Mouse (Mus musculus) cerebellum, postnatal 4 days (tissue): ENCODE data around the gene Med12.
"Not testable (repeated sequence)": the region's sequence is repeated elsewhere in the genome, so short reads cannot be mapped to it uniquely, and the experiment has no call there.

Source experiments
- DNase-seq, 2 experiments: peaks; one replicate each; pipeline ENCODE4 v3.0.0; 2022; ENCODE audit warnings: low spot score in 2 of 2, mixed read lengths in 1 of 2

The Med12 gene

DNA sequence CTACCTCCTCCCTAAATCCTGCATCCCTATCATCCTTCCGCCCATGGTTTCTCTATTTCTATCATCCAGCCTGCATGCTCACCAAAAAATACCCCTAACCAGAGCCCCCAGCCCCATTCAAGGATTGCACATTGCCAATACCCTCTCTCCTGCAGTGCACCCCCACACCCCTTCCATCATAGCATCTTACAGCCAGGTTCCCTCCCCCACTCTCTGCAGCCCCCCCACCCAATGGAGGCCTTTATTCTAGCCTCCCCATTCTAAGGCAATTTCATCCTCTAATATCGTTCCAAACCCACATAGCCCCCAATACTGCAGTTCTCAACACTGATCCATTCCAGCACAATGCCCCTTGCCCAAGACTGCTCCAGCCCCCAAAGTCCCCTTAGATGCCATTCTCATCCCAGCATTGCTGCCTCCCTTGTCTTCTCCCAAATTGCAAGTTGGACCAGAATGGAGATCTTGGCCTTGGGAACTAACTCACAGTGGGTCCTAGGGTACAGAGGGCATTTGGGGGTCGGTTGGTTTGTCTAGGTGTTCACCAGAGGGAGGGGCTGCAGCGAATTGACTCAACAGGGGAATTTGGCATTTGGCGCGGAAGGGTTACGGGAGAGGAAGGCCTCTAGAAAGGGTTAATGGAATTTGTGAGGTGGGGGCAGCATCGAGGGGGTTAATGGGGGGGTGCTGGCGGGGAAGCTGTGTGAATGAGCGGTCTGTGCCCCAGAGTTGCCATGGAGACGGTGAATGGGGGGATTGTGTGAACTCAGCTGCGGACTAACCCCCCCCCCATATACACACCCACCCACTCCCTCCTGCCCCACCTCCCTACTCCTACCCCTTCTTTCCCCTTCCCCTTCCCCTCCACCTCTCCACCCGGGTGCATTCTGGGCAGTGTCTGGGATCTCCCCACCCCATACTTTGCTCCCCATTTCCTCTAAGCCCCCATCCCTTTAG, 25.9 kb downstream of the Med12 start:
- DNase-seq, result peak in 1 of 2 experiments; percentile 34

DNA sequence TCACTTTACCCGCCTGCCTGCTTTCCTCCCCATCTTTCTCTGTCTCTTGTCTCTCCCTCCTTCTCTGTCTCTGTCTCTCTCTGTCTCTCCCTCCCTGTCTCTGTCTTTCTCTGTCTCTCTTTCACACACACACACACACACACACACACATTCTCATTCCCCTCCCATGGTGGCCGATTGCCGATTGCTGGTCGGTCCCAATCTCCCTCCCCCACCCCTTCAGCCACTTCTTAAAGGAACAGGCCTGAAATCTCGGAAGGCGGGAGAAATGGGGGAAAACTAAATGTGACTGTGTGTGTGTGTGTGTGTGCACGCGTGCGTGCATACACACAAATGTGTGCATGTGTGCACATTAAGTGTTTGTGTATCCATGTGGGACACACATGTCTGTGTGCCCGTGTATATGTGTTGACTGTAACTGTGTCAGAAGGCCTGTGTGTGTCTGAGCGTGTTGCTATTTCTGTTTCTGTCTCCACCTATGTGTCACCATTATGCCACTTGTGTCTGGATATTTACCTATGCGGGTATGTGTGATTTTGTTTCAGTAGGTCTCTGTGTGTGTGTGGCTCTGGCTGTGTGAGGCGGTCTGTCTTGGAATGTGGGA, 26.7 kb downstream of the Med12 start:
- no peak for DNase-seq

DNA sequence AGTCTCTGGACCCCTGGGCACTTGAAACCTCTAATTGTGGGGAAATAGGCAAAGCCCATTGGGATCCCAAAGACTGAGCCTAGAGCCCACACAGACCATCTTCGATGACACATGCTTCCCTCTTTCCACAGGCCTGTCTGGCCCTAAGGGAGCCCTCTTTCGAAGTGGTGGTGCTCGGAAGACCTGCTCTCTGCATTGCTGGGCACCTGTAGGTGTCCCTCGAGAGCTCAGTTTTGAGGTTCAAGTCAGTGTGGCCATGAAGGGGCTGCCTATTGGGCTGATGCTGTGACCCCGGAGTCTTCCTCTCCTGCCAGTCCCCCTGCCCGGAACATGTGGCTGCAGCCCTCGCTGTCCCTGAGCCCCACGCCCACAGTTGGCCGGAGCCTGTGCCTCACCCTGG, 27.8 kb downstream of the Med12 start:
- no peak for DNase-seq

DNA sequence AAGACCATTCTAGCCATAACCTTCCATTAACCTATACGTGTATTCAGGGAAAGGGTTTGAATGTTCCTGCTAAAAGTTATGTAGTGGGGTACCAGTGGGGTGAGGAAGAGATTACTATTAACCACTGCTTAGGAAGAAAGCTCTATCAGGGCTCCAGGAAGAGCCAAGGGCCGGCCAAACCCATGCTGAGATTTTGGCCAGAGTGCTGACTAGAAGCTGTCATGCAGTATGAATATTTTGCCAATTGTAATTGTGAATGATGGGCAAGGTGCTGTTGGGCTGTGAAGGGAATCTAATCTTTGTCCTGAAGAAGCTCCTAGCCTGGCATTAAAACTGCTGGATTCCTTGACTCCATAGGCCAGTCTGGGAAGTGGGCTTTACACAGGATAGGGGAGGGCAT, 30.8 kb downstream of the Med12 start:
- no peak for DNase-seq

DNA sequence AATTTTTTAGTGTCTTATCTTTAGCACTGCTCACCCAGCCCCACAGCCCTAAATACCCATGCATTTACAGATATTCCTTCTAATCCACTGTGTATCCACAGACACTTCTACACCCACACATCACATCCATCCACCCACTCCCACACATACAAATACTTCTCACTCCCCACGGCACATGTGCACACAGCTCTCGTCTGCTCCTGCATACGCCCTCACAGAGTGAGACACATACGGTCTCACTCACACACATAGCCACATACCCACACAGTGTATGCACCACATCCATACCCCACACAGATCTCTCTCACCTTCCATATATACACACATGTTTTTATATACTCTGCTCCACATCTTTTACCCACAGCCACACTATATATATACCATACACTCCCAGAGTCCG, 35.5 kb downstream of the Med12 start:
- no peak for DNase-seq

DNA sequence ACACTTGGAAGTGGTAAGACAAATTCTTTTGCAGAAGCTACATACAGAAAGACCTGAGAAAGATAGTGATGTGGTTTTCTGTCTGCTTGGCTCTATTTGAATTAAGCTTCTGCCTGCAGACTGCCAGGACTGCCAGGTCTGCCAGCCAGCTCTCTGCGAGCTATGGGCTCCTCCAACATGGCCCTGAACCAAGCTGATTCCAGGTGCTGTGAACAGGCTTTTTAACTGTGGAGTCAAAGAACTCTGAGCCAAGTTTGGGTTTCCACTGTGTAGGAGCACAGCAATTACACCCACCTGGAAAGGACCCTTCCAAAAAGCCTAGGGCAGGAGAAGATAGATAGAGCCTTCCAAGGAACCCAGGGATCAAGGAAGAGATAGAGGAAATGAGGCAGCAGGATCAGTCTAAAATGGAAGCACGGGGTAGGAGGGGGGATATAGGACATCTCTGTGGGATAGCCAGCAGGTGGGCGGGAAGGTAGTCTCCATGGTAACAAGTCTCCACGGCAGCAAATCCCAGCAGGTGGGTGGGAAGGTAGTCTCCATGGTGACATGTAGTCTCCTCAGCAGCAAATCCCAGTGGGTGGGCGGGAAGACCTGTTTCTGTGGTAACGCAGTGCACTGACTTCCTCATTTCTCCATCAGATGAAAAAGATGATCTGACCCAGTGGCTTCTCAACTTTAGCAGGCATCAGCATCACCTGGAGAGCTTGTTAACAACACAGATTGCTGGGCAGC, 40.0 kb downstream of the Med12 start:
- no peak for DNase-seq

DNA sequence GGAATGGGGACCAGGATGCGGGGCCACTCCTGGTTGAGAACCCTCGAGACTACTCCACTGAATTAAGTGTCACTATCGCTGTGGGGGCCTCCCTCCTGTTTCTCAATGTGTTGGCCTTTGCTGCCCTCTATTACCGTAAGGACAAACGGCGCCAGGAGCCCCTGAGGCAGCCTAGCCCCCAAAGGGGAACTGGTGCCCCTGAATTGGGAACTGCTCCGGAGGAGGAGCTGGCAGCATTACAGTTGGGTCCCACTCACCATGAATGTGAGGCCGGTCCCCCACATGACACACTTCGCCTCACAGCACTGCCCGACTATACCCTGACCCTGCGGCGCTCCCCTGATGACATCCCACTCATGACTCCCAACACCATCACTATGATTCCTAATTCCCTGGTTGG, 45.9 kb downstream of the Med12 start:
- no peak for DNase-seq

DNA sequence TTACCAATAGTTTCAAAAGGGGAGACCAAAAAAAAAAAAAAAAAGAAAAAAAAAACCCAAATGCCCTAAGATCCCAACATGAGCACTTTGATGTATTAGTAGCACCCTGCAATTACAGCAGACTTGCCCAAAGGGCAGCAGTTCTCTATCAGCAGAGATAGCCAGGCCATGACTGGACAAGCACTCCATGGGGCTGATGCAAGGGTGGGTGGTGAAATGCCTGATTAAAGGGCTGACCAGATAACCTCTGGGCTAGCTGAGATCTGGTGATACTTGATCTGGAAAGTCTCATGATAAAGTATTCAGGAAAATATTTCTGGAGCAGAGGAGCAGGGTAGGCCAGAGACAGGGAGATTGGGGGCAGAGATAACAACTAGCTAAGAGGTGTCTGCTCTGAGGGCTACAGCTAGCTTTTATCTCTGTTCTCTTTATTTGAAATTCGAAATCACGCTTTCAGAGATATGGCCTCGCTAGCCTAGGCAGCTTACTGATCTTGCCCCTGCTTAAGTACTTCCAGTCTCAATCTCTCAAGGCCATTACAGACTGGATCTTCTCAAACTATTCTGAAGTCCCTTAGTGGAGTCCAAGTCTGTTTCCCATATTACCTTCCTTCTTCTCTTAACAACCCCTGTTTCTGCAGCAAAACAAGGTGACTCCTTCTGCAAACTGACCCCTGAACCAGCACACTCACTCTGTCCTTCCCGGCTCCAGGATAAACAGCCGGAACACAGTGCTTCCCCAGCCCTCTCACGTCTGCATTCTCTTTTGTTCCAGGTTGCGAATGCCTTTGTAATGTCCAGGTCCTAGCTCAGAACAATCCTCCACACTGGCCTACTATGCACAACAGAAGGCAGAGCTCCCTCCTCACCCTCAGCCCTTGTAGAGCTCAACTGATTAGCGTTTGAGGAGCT, 52.4 kb downstream of the Med12 start:
- no peak for DNase-seq

DNA sequence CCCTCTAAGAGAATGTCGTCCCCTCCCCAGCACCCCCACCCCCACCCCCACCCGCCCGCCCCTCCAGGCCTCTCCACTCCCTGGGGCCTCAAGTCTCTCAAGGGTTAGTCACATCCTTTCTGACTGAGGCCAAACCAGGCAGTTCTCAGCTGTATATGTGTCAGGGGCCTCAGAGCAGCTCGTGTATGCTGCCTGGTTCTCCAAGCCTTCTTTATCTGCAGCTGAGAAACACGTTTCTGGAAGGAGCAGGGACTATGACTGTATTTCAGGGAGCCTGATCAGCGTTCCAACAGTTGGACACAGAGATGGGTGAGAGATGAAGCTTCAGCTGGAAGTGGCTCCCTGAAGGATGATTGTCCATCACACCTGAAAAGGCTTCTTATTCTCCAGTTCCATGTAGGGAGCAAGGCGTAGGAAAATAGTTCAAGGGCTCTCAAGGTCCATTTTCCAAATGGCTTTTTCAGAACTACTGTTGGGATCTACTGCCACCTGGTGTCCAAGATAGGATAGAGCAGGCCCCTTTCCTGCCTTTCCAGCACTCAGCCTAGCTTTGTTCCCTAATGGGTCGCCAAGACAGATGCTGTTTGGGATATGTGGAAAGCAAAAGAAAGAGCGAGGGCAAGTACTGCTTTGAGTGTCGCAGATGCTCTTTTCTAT, 55.7 kb downstream of the Med12 start:
- DNase-seq, result peak in 1 of 2 experiments; percentile 70

DNA sequence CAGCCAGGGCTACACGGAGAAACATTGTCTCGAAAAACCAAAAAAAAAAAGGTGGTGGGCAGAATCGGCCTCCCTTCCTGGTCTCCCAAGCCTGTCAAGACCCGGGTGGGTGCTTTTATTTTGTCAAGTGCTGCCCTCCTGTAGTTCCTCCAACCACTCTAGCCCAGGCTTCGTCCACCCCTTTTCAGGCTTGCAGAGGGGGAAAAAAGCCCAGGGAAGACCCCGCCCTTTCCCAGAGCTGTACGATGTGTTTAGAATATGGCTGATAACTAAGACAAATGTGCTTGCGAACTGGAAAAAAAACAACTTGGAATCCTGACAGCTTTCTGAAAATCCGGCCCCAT, 58.2 kb downstream of the Med12 start:
- no peak for DNase-seq

DNA sequence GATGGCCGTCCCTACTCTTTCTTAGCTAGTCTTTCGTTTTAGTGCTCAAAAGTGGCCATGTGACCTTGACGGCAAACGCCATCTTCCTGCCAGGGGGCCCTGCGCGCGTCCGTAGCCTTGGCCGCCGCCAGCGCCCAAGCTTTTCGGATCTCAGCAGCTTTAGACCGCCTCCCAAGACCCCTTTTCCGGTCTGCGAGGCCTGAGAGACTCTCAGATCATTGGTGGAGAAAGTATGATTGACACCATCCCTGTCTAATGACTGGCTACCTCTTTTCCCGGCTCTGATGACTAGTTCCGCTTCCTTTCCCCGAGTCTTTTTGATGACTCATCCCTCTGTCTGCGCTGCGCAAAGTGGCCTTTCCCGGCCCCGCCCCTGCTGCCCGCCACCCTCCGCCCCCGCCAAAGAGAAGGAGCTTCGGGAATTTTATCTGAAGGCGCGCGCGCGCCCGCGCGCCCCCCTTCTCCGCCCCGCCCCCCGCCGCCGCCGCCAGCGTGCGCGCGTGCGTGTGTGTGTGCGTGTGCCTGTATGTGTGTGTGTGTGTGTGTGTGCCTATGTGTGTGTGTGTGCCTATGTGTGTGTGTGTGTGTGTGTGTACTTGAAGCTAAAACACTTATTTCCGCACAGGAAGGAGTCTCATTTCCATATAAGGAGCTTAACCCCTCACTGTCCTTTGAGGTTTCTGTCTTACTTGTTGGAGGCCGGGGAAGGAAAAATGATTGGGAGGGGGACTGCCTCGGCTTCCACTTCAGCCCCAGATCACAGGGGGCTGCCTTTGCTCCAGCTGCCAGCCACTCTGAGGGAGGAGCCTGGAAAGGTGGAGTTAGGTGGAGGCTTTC, 58.8 kb downstream of the Med12 start:
- DNase-seq, result peak; percentile 53 to 80

DNA sequence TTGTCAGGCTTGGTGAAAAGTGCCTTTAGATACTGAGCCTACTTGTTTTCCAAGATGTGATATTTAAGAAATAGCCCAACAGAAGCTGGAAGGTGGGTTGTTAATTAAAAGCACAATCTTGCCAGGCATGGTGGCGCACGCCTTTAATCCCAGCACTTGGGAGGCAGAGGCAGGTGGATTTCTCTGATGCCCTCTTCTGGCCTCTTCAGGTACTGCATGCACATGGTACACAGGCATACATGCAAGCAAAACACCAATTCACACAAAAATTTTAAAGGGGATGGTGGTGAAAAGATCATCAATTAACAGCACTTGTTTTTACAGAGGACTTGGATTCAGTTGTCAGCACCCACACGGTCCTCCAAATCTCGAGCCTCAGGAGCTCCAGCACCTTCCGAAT, 60.8 kb downstream of the Med12 start:
- DNase-seq, result no peak

DNA sequence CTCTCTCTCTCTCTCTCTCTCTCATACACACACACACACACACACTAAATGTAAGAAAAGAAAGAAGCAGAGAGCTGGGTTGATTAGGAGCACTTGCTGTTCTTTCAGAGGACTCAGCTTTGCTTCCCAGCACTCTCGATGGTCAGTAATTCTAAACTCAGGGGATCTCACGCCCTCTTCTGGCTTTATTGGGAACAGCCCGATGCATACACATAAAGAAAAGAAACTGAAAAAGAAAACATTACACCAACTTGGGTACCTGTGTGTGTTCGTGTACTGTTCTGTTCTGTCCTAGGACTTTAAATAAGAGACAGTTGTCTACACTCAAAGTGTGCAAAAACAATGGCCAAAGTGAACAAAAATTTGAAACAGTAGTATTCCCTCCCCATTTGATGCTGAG, 64.8 kb downstream of the Med12 start:
- DNase-seq, result no peak

DNA sequence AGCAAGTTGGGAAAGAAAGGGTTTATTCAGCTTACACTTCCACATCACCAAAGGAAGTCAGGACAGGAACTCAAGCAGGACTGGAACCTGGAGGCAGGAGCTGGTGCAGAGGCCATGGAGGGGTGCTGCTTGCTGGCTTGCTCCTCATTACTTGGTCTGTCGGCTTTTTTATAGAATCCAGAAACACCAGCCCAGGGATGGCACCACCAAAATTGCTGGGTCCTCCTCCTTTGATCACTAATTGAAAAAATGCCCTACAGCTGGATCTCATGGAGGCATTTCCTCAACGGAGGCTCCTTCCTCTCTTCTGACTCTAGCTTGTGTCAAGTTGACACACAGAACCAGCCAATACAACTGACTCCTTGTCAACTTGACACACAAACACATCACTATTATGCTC, 69.0 kb downstream of the Med12 start:
- not testable (repeated sequence) for DNase-seq

DNA sequence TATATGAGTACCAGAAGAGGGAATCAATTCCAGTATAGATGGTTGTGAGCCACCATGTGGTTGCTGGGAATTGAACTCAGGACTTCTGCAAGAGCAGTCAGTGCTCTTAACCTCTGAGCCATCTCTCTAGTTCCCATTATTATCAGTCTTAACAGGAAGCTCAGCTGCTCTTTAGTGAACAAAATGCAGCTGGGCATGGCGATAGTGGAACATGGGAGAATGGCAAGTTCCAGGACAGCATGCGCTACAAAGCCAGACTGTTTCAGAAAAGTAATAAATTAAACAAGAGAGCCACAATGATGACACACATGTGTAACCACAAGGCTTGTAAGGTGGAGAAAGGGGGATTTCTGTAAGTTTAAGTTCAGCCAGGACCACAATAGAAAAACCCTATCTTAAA, 71.6 kb downstream of the Med12 start:
- no peak for DNase-seq

DNA sequence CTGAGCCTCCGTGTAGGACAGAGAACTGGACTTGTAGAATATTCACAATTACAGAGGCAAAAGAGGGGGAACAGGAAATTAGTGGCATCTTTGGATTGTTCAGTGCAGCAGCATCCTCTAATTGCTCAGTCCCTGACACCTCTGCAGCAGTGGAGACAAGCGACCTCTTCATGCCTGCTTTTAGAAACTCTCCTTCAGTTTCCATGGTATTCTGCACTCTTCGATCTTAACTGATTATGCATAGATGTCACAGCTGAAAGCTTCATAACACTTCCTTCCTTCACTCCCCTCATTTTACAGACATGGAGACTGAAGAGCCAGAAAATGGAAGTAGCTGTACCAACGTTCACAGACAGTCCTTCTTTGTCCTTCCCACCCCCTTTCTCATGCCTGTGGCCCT, 72.6 kb downstream of the Med12 start:
- DNase-seq, result no peak
